Mouse (Mus musculus): Measurements from ENCODE around the gene Afap1. TPM values are rescaled to one million over a fixed set of nuclear protein-coding genes. Genes with fewer than 3 reads are reported as not detected.

The Afap1 gene
- 10 to 100 TPM; 26.1 to 37.1 (median 28.7) TPM for total RNA-seq (2022)

GRCm38 (mm10) chr5:35893093-35893804 lies at the start of gene Afap1:
Gene Afap1, plus strand, starts transcription at chr5:35893319.
- peak; percentile 97 to 99 for DNase-seq (ENCODE audit: low spot score in 2 of 2)

DNA sequence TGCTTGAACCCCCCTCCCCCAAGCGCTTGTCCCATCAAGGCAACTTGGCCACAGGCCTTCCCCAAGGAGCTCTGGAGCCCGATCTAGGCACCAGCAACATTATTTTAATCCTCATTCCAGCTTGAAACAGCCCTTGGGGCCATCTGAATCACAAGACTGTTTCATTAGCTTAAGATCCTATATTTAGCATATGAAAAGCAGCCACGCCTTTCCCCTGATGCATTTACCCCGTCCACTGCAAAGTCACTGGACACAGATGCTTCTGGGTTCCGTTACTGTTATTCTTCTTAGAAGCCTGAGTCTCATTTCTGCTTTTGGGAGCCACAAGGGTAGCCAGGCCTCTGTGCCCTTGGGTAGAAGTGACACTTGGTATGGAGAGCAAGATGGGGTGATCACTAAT lies 41.6 kb upstream of the Afap1 start:
- no peak for DNase-seq (ENCODE audit: low spot score in 2 of 2)

DNA sequence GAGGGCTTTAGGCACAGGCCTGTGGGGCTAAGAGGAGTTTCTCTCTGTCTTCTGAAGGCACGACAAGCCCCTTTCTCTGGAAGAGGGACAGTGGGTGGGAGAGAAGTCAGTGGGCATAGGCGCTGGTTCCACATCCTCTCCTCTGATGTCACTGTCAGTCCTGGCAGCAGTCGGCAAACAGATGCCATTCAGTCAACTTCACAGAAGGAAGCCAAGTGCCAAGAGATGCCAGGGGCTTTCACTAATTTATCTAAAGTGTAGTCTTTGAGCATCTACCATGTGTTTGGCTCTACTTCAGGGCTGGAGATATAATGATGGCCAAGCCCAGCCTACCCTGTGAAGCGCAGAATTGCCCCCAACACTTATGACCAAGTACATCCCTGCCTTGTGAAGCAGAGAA lies 39.7 kb upstream of the Afap1 start:
- DNase-seq (ENCODE audit: low spot score in 2 of 2), result no peak

DNA sequence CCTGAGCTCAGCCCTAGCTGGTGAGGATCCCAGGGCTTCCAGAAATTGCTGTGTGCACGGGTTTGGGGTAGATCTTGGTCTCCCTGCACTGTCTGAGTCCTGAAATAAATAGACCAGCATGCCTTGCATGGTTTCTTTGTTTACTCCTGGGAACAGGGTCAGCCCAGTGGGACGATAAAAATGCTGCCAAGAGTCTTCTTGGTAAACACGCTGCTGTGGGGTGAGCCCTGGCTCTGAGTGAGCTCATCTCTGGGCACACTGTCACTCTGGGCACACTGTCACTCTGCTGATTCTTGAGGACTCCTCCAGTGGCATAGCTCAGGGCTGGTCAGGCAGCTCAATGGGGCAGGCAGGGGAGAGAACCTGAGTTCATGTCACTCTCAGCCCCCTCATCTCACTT lies 36.9 kb upstream of the Afap1 start:
- DNase-seq (ENCODE audit: low spot score in 2 of 2), result no peak

DNA sequence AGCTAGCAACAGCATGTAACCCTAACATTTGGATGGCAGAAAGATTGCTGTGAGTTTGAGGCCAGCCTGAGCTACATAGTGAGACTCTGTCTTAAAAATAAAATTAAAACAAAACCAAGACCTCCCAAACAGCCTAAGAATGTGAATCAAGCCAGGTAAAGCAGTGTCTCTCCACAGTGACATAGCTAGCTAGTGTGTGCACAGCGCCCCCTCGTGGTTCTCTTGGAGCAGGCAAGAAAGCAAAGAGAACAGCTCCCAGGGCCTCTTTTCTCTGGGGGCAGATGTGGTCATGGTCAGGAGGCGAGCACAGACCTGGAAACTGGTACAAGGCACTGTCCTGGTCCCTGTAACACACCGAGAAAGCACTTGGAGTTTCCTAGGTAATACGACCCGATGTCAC lies 35.0 kb upstream of the Afap1 start:
- DNase-seq (ENCODE audit: low spot score in 2 of 2), result peak in 1 of 2 experiments; percentile 65

GRCm38 (mm10) chr5:35861456-35861855 lies 31.7 kb upstream of the Afap1 start:
- DNase-seq (ENCODE audit: low spot score in 2 of 2), result no peak

DNA sequence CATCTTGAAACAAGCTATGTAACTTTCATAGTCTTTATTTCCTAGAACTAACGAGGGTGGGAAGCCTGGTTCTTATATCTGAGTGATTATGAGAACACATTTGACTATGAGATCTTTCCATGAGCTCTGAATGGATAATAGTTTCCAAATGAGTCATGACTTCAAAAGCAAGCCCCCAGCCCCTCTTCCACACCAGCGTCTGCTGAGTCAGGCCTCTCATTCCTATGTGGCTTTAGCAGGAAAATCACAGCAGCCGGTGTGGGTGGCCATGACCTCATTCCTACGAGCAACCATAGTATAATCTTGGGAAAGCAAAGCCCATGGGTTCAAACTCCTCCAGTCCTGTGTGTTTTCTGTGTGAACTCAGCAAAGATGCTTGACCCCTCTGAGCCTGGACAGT lies 23.1 kb upstream of the Afap1 start:
- no peak for DNase-seq (ENCODE audit: low spot score in 2 of 2)

GRCm38 (mm10) chr5:35870408-35871012 lies 22.6 kb upstream of the Afap1 start:
- peak; percentile 58 to 77 for DNase-seq (ENCODE audit: low spot score in 2 of 2)

DNA sequence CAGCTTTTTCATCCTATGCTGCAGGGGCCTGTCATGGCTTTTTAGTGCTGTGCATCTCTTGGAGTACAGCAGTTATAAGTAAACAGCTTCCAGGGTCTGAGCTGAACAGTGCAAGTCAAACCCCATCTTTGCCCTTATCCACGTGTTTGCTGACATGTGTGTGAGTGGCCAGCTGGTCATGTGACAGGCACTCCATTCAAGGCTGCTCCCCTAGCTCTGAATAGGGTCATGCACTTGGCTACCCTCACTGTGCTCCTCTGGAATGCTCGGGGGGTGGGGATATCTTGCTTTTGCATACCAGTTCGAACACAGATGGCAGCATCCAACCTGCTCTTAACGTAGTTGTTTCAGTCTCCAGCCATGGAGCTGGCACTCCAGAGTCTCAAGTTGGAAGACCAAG lies 19.7 kb upstream of the Afap1 start:
- no peak for DNase-seq (ENCODE audit: low spot score in 2 of 2)

DNA sequence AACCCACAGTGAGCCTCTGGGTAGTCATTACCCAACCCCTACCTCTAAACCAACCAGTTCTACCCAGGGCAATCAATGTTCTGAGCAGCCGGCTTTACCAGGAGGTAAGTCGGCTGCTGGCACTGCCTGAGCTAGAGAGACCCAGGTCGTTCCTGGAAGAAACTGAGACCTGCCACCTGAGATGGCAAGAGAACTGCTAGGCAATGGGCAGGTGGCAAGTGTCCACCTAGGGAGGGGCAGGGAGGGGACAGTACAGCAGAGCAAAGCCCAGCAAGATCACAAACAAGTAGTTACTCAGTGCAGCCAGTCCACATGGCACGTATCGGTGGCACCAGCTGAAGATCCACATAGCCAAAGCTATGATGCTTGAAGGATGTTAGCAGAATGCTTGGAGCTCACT lies 16.9 kb upstream of the Afap1 start:
- no peak for DNase-seq (ENCODE audit: low spot score in 2 of 2)

GRCm38 (mm10) chr5:35879199-35879598 lies 13.9 kb upstream of the Afap1 start:
- peak; percentile 80 to 83 for DNase-seq (ENCODE audit: low spot score in 2 of 2)

DNA sequence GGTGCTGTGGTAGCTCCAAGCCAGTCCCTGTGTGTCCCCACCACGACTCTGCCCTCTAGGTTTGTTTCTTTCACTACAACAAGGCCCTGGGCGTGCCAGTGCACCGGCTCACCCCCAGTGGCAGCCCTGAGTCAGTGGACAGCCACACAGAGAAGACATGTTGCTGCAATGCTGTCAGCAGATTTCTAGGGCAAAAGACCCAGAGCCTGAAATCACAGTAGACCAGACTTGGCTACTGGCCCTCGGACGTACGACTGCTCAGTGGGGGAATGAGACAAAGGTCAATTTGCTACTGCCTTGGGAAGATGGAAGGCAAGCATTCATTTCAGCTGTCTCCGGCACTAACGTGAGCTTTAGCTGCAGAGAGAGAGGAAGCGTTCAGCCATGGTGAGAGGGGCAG lies 10.7 kb upstream of the Afap1 start:
- no peak for DNase-seq (ENCODE audit: low spot score in 2 of 2)

- DNase-seq (ENCODE audit: low spot score in 2 of 2), result peak in 1 of 2 experiments; percentile 56
Measured at GRCm38 (mm10) chr5:35884262-35884661, 8.9 kb upstream of the Afap1 start.

- DNase-seq (ENCODE audit: low spot score in 2 of 2), result no peak
Measured at GRCm38 (mm10) chr5:35884689-35885088, 8.4 kb upstream of the Afap1 start.

DNA sequence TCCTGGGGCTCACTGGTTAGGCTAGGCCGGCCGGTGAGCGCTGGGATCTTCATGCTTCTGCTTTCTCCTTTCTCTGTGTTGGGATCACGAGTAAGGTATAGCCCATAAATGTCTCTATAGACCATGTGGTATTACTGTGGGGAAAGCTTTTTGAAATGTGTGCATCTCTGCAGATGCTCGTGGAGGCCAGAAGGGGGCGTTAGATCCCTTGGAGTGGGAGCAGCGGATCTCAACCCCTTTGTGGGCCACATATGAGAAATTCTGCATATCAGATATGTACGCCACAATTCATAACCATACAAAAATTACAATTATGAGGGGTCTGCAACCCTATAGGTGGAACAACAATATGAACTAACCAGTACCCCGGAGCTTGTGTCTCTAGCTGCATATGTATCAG lies 4.2 kb upstream of the Afap1 start:
- DNase-seq (ENCODE audit: low spot score in 2 of 2), result no peak

DNA sequence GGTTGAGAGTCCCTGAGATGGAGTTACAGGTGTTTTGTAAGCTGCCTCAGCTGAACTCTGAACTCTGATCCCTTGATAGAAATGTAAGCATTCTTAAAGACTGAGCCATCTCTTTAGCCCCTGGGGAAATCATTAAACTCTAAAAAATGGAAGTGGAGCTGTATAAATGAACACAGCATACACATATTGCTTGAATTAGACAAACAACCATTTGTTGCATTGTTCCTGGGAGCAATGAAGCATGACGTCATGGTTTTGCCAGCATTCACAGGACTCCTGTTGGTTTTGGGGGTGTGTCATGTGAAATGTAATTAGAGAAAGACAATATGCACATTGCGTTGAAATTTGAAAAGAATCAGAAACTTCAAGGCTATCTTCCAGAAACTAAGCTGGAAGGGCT lies 3.5 kb upstream of the Afap1 start:
- no peak for DNase-seq (ENCODE audit: low spot score in 2 of 2)

DNA sequence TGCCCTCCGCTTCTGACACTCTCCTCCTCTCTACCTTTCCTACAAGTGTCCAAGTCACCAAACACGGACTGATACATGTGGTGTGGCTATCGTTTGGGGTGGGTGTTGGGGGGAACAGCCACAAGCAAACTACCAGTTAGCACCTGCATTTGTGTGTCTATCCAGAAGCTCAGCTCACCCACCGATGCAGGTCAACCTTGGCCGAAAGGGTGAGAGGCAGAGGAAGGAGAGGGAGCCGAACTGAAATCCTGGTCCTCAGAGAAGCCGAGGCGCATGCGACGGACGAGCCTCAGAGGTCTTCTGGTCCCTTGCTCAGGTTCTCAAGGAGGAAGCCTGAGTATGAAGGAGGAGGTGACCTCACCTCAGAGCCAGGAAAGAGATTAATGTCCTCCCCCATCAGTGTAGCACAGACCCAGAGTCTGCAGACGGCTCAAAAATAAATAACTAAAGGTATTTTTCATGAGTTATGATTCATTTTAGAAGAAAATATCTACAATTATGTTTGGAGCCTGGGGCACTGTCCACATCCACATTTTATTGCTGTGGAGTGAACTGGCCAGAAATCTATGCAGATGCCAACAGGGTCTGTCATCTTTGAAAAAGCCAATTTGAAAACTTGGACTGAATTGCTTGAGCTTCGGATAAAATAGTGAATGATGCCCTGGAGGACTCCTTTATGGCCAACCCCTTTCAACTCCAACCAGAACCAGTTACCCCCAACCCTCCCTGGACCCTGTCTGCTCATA lies 2.0 kb upstream of the Afap1 start:
- no peak for DNase-seq (ENCODE audit: low spot score in 2 of 2)

DNA sequence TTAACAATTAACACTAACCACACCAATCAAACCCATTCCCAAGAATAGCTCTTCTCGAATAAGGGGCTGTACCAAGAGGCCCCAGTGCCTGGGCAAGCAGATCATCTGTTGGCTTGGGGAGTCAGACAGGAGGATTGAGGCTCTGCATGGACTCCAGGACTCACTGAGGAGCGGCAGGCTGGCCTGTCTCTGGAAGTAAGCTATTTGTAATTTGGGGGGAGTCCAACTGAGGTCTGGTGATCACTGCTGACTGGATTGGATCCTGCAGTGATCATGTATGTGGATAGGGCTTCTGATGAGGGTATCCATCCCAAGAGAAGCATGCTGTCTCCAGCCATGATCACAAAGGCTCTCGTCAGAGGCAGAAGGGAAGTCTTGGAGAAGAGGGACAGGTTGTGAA lies 756 bp upstream of the Afap1 start:
- DNase-seq (ENCODE audit: low spot score in 2 of 2), result peak in 1 of 2 experiments; percentile 3

DNA sequence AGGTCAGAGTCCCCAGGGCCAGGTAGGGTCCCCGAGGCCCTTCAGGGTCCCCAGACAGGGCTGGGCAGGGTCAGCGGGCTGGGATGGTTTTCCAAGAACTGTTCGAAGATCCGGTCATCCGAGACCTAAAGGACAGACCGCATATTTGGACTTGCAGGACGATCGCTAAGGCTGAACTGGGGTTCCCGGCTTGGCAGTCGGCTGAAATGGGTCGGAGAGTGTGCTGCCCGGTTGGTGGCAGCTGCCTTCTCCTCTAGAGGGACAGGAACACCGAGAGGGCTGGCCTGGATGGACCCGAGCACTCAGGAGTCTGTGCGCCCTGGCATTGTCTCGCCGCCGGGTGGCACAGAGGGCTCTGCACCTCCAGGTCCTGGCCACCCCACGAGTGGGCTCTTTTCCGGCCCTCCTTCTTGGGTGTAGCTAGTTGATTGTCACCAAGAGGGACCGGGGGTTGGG lies 714 bp downstream of the Afap1 start:
- peak; percentile 41 to 50 for DNase-seq (ENCODE audit: low spot score in 2 of 2)

- DNase-seq (ENCODE audit: low spot score in 2 of 2), result peak in 1 of 2 experiments; percentile 13
Measured at GRCm38 (mm10) chr5:35894295-35895047, 1.4 kb downstream of the Afap1 start.

DNA sequence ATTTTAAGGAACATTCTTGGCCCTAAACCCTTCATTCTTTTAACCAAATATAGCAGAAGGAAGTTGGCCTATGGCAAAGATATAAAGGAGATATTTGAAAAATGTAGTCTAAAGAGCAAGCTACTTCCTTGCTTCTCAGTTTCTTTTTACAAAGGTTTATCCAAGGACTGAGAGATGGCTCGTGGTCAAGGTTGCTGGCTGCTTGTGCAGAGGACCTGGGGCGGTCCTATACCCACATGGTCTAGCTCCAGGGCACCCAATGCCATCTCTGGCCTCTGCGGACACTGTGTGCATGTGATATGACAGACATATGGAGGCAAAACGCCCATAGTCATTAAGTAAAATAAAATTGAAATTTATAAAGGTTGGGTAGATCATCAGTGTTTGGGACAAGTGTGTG lies 2.8 kb downstream of the Afap1 start:
- DNase-seq (ENCODE audit: low spot score in 2 of 2), result no peak

GRCm38 (mm10) chr5:35896556-35896955 lies 3.4 kb downstream of the Afap1 start:
- DNase-seq (ENCODE audit: low spot score in 2 of 2), result peak in 1 of 2 experiments; percentile 3

All from layer of hippocampus, adult 8-10 months (tissue).